Mouse (Mus musculus) forebrain, embryonic 15.5 days (tissue): Measurements from ENCODE around the gene Irf4. TPM values are rescaled to one million over a fixed set of nuclear protein-coding genes. Genes with fewer than 3 reads are reported as not detected.

Source experiments
- ATAC-seq: fragments of 200-750 bp; cut with Nextera tagmentation; replicated peaks from 2 replicates; pipeline ENCODE4 v1.8.0; 2017; ENCODE audit warnings: mild to moderate bottlenecking, moderate TSS enrichment, moderate library complexity
- H3K27ac ChIP-seq: fragments of 300-500 bp; sonication (generic); replicated peaks from 2 replicates; pipeline ENCODE4 v1.5.1; 2015; ENCODE audit warnings: mild to moderate bottlenecking, inconsistent platforms
- H3K27me3 ChIP-seq: fragments of 300-500 bp; sonication (generic); 2 replicates; pipeline ENCODE4 v1.6.1; 2015; ENCODE audit warnings: inconsistent platforms
- H3K36me3 ChIP-seq: fragments of 300-500 bp; sonication (generic); 2 replicates; pipeline ENCODE4 v1.6.1; 2015; ENCODE audit warnings: mild to moderate bottlenecking, inconsistent platforms
- H3K4me1 ChIP-seq: fragments of 300-500 bp; sonication (generic); 2 replicates; pipeline ENCODE4 v1.6.1; 2015; ENCODE audit warnings: inconsistent platforms
- H3K4me2 ChIP-seq: fragments of 300-500 bp; sonication (generic); replicated peaks from 2 replicates; pipeline ENCODE4 v1.6.1; 2015; ENCODE audit warnings: mild to moderate bottlenecking, inconsistent platforms
- H3K4me3 ChIP-seq: fragments of 300-500 bp; sonication (generic); 2 replicates; pipeline ENCODE4 v1.5.1; 2015; ENCODE audit warnings: mild to moderate bottlenecking, inconsistent platforms
- H3K9ac ChIP-seq: fragments of 300-500 bp; sonication (generic); replicated peaks from 2 replicates; pipeline ENCODE4 v1.6.1; 2015; ENCODE audit warnings: mild to moderate bottlenecking, inconsistent platforms
- H3K9me3 ChIP-seq: fragments of 300-500 bp; sonication (generic); 2 replicates; pipeline ENCODE4 v1.6.1; 2016; ENCODE audit warnings: inconsistent platforms
- WGBS: fragments of 180-500 bp; shearing (Covaris S2); methylation state at CpG from one replicate; pipeline ENCODE4 v1.1.7; 2015; ENCODE audit warnings: mixed read lengths; 5-methylcytosine and 5-hydroxymethylcytosine counted together
- polyA plus RNA-seq: library from polyadenylated mRNA; unstranded; fragments of >200 nt; fragmentation: Nextera tagmentation; extraction: Ambion mirVana; gene quantifications from 2 replicates; pipeline ENCODE4 v1.2.1, GENCODE M21; 2015

Irf4 gene
- polyA plus RNA-seq, 1 experiment from 2014 or later: 0.06 TPM

DNA sequence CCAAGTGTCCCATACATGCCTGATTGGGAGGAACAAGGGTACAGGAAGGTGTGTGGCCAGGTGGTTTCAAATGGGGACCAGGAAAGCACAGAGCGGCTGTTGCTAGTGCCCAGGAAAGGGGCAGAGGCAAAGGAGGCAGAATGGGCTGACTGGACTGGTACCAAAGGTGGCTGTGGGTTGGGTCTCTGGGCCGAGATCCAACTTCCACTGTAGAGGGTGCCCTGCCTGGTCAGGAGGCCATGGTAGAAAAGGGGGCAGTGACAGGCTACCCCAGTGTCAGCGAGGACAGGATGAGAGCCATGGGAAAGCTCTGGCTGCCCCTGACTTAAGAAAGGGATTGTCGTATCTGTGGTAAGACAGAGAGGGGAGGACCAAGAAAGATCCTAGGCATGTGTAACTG is 44.2 kb downstream of the Irf4 start:
- Histone ChIP-seq H3K9me3 (no peaks in the 10 kb centered on the region), H3K36me3 (no peaks in the 10 kb centered on the region), H3K27ac (no peak overlapping the region), H3K27me3 (no peaks in the 10 kb centered on the region), H3K4me1 (no peaks in the 10 kb centered on the region), H3K4me3 (no peak overlapping the region), H3K9ac (no peak overlapping the region), H3K4me2 (no peak overlapping the region)
- 91% methylated on average over 4 of the region's 4 CpGs for WGBS
- ATAC-seq: no peak

DNA sequence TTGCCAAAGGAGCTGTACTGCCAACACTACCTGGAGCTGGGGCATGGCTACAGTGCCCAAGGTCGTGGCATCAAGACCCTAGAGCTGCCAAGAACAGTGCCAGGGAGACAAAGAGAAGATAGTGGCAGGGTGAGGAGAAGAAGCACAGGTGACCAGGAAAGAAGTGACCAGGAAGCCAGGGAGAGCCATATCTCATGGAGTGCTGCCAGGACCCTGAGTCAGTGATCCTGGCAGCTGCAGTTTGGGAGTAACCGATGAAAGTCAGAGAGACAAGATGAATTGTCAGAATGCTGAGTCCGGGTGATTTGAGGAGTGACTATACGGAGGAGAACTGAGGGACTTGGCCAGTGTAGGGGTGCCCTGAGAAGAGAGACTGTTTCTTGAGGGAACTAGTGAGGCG is 44.6 kb downstream of the Irf4 start:
- Histone ChIP-seq H3K4me2 (no peak overlapping the region), H3K4me1 (no peaks in the 10 kb centered on the region), H3K9me3 (no peaks in the 10 kb centered on the region), H3K4me3 (no peak overlapping the region), H3K9ac (no peak overlapping the region), H3K36me3 (no peaks in the 10 kb centered on the region), H3K27ac (no peak overlapping the region), H3K27me3 (no peaks in the 10 kb centered on the region)
- WGBS: 94% methylated on average over 5 of the region's 5 CpGs
- ATAC-seq: no peak

DNA sequence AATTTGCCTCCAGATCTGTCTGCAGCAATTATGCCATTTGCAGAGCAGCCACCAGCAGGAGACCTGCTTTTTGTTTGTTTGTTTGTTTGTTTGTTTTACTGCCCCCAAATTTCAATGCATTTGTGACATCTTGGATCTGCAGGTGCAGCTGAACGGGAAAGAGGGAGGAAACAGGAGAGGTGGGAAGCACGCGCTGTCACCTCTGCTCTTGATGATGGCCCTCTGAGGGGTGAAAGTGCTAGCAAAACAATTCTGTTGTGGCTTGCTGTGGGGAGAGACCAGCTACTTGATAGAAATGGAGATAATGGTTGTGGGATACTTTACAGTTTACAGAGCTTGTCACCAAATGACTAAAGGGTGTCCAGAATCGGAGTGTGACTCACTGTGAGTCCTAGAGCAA is 46.9 kb downstream of the Irf4 start:
- Histone ChIP-seq H3K4me2 (no peak overlapping the region), H3K9me3 (no peaks in the 10 kb centered on the region), H3K4me1 (no peaks in the 10 kb centered on the region), H3K36me3 (no peaks in the 10 kb centered on the region), H3K9ac (no peak overlapping the region), H3K27ac (no peak overlapping the region), H3K4me3 (no peak overlapping the region), H3K27me3 (no peaks in the 10 kb centered on the region)
- WGBS: 94% methylated on average over 4 of the region's 4 CpGs
- ATAC-seq: no peak

DNA sequence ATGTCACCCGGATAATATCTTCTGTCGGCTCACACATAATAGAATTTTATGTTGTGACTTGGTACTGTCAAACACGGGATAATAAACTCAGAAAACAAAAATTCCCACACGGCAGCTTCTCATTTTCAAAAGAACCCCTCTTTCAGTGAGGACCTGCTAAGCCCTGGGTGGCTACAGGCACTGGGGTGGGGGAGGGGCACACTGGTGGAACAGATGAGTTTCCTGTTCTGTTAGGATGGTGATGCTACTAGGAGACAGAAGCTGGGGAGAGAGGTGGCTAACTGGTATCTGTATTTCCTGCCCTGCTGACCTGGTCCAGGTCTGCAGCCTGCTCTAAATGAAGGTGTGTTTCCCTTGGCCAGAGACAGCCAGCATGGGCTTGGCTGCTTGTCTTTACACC is 52.9 kb downstream of the Irf4 start:
- H3K4me2 ChIP-seq: no peak overlapping the region
- no peak overlapping the region for H3K9ac ChIP-seq
- H3K27me3 ChIP-seq: no peaks in the 10 kb centered on the region
- no peaks in the 10 kb centered on the region for H3K4me1 ChIP-seq
- H3K9me3 ChIP-seq: no peaks in the 10 kb centered on the region
- 75% methylated on average over 4 of the region's 4 CpGs for WGBS
- H3K27ac ChIP-seq: no peak overlapping the region
- no peaks in the 10 kb centered on the region for H3K36me3 ChIP-seq
- ATAC-seq: no peak
- H3K4me3 ChIP-seq: no peak overlapping the region

DNA sequence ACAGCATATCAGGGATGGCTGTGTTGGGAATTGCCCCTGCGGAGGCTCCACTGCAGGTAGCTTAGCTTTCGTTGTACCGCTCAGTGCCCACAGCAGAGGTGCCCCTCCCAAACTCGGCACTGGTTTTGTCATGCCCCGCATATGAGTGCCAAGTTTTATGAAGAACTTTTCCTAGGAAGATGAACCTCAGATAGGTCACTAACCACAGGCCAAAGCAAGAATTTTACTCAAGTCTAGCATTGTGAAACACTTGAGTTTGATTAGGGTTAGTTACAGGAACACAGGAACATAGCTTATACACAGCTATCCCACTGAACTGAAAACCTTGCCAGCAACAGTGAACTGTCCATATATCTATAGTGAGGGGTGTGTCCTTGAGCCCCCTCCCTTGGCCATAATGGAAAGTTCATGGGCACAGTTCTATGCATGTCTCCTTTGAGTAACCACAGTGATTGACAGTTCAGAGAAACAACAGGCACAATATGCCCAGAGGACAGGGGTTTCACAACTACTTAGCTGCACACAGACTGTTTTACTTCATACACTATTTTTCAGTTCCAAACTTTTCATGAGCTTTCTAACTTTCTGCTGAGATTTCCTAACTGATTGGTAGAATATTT is 53.4 kb downstream of the Irf4 start:
- H3K9me3 ChIP-seq: no peaks in the 10 kb centered on the region
- H3K27ac ChIP-seq: no peak overlapping the region
- H3K36me3 ChIP-seq: no peaks in the 10 kb centered on the region
- H3K27me3 ChIP-seq: no peaks in the 10 kb centered on the region
- no peaks in the 10 kb centered on the region for H3K4me1 ChIP-seq
- no peak overlapping the region for H3K4me2 ChIP-seq
- ATAC-seq: no peak
- 90% methylated on average over 5 of the region's 5 CpGs for WGBS
- no peak overlapping the region for H3K4me3 ChIP-seq
- H3K9ac ChIP-seq: no peak overlapping the region

DNA sequence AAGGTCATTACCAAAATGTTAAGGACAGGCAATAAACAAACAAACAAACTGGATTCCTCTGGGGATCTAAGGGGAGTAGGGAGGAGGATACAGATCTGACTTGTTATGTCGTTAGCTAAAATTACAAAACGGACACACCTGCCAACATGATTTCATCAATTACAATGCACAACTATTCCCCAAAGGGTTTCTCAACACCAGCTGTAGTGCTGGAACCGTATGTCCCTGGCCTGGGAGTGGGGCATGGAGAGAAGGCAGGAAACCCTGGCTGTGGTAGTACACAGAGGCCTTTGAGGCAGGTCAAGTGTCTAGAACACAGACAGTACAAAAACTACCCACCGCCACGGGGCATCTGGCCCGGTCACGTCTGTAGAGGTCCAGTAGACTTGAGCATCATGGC is 60.2 kb downstream of the Irf4 start:
- Histone ChIP-seq H3K27ac (no peak overlapping the region), H3K9me3 (no peaks in the 10 kb centered on the region), H3K4me1 (no peaks in the 10 kb centered on the region), H3K4me3 (no peak overlapping the region), H3K9ac (no peak overlapping the region), H3K4me2 (no peak overlapping the region), H3K36me3 (peaks cover 13% of the 10 kb centered on the region; the same call in 1 of the 2 replicates), H3K27me3 (no peaks in the 10 kb centered on the region)
- ATAC-seq: no peak
- WGBS: 85% methylated on average over 7 of the region's 7 CpGs

DNA sequence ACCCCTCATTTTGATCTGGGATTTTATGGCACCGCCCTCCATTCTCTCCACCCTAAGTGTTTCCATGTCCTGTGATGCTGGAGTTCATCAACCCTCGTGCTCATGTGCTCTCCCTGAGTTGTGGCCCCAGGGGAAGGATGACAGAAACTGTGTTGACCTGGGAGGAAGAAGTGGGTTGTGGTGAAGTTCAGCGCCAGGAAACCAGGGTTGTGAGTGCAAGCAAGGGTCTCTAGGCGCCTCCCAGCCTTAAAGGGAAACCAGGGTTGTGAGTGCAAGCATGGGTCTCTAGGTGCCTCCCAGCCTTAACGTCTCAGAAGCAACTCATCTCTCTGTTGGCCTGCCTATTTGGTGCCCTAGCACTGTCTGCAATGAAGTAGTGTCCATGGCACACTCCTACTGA is 64.4 kb downstream of the Irf4 start:
- no peak for ATAC-seq
- Histone ChIP-seq H3K4me3 (no peak overlapping the region), H3K9ac (no peak overlapping the region), H3K36me3 (peaks cover 35% of the 10 kb centered on the region), H3K9me3 (no peaks in the 10 kb centered on the region), H3K27ac (no peak overlapping the region), H3K4me1 (no peaks in the 10 kb centered on the region), H3K4me2 (no peak overlapping the region), H3K27me3 (no peaks in the 10 kb centered on the region)
- 93% methylated on average over 5 of the region's 5 CpGs for WGBS

DNA sequence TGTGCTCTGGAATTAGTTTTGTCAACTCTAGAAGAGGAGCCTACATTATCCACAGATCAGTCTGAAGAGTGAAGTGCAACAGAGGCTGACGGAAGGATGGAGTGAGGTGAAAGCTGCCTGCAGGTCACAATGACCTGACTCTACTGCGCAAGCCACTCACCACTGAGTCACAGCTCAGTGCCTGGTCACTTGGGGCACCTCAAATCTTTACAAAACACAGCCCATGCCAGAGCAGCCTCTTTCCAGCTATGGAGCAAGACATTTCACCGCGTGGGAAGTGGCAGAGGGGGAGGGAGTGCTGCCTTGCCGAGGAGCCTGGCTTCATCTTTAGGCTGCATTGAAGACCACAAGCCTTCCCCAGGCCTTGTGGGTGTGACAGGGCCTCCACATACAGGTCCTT is 65.2 kb downstream of the Irf4 start:
- H3K36me3 ChIP-seq: peaks cover 40% of the 10 kb centered on the region
- H3K4me2 ChIP-seq: no peak overlapping the region
- 88% methylated on average over 5 of the region's 5 CpGs for WGBS
- ATAC-seq: no peak
- no peaks in the 10 kb centered on the region for H3K27me3 ChIP-seq
- no peak overlapping the region for H3K9ac ChIP-seq
- H3K9me3 ChIP-seq: no peaks in the 10 kb centered on the region
- no peaks in the 10 kb centered on the region for H3K4me1 ChIP-seq
- no peak overlapping the region for H3K4me3 ChIP-seq
- no peak overlapping the region for H3K27ac ChIP-seq

Other genes with a start within 250 kb of the Irf4 start
- gene Uqcrfs1, start 203.9 kb upstream of the Irf4 start, polyA plus RNA-seq: 233 and 246 TPM in 2 replicates
- gene Dusp22, start 89.2 kb upstream of the Irf4 start, polyA plus RNA-seq: 14.7 and 16.6 TPM in 2 replicates
- not detected in 2 replicates for gene Hus1b, start 198.5 kb downstream of the Irf4 start, polyA plus RNA-seq
- 55.8 and 56.4 TPM in 2 replicates for gene Exoc2, start 224.9 kb downstream of the Irf4 start, polyA plus RNA-seq
- gene Gm5447, start 225.0 kb downstream of the Irf4 start, polyA plus RNA-seq: 0.09 TPM in 1 of 2 replicates, not detected in the other